Mouse (Mus musculus): ENCODE measurements around the gene Defb18. TPM values are rescaled to one million over a fixed set of nuclear protein-coding genes. Genes with fewer than 3 reads are reported as not detected.
"Not testable (repeated sequence)": the region's sequence is repeated elsewhere in the genome, so short reads cannot be mapped to it uniquely, and the experiment has no call there.

Gene Defb18
- polyA plus RNA-seq (2014; fragmentation: Nextera tagmentation; extraction: Ambion mirVana): not detected in 2 replicates

- no peak within 1 kb of the TSS for H3K4me2 ChIP-seq
- no peaks in the 10 kb centered on the region for H3K9me3 ChIP-seq (ENCODE audit: low read depth, low read length)
- H3K27ac ChIP-seq (ENCODE audit: low read depth): no peak within 1 kb of the TSS
- no peak within 1 kb of the TSS for H3K9ac ChIP-seq
- H3K4me1 ChIP-seq (ENCODE audit: insufficient read depth): no peaks in the 10 kb centered on the region
- TF ChIP-seq CTCF (IDR thresholded peaks at IDR 0.05; ENCODE audit: low read depth): no peak
- ATAC-seq (ENCODE audit: insufficient read depth) (no peak), DNase-seq (no peak)
- no peak within 1 kb of the TSS for H3K4me3 ChIP-seq (ENCODE audit: low read depth, low read length)
- WGBS: 53% methylated on average over 1 of the region's 1 CpGs
- no peaks in the 10 kb centered on the region for H3K36me3 ChIP-seq (ENCODE audit: insufficient read depth)
- no peaks in the 10 kb centered on the region for H3K27me3 ChIP-seq (ENCODE audit: insufficient read depth, low read length)
These were observed at the start of gene Defb18 for GRCm38 (mm10) chr1:18237343-18237742. TSS of gene Defb18 (minus strand) at chr1:18237443.

- H3K9ac ChIP-seq: no peak overlapping the region
- DNase-seq (no peak), ATAC-seq (ENCODE audit: insufficient read depth) (no peak)
- H3K27ac ChIP-seq (ENCODE audit: low read depth): no peak overlapping the region
- no peak for TF ChIP-seq CTCF (IDR thresholded peaks at IDR 0.05; ENCODE audit: low read depth)
- H3K9me3 ChIP-seq (ENCODE audit: low read depth, low read length): no peaks in the 10 kb centered on the region
- H3K27me3 ChIP-seq (ENCODE audit: insufficient read depth, low read length): no peaks in the 10 kb centered on the region
- no peak overlapping the region for H3K4me2 ChIP-seq
- no peaks in the 10 kb centered on the region for H3K36me3 ChIP-seq (ENCODE audit: insufficient read depth)
- H3K4me3 ChIP-seq (ENCODE audit: low read depth, low read length): no peak overlapping the region
- 80% methylated on average over 4 of the region's 4 CpGs for WGBS
- H3K4me1 ChIP-seq (ENCODE audit: insufficient read depth): no peaks in the 10 kb centered on the region
These were observed 33.9 kb upstream of the Defb18 start for GRCm38 (mm10) chr1:18271095-18271494.

- Histone ChIP-seq H3K27ac (ENCODE audit: low read depth) (no peak overlapping the region), H3K4me1 (ENCODE audit: insufficient read depth) (no peaks in the 10 kb centered on the region), H3K36me3 (ENCODE audit: insufficient read depth) (no peaks in the 10 kb centered on the region), H3K9ac (no peak overlapping the region), H3K4me2 (no peak overlapping the region), H3K4me3 (ENCODE audit: low read depth, low read length) (no peak overlapping the region), H3K9me3 (ENCODE audit: low read depth, low read length) (no peaks in the 10 kb centered on the region), H3K27me3 (ENCODE audit: insufficient read depth, low read length) (no peaks in the 10 kb centered on the region)
- ATAC-seq (ENCODE audit: insufficient read depth) (no peak), DNase-seq (no peak)
- no peak for TF ChIP-seq CTCF (IDR thresholded peaks at IDR 0.05; ENCODE audit: low read depth)
- 81% methylated on average over 5 of the region's 5 CpGs for WGBS
These were observed 31.6 kb upstream of the Defb18 start for GRCm38 (mm10) chr1:18268845-18269244.

- Histone ChIP-seq H3K36me3 (ENCODE audit: insufficient read depth) (no peaks in the 10 kb centered on the region), H3K27me3 (ENCODE audit: insufficient read depth, low read length) (no peaks in the 10 kb centered on the region), H3K4me3 (ENCODE audit: low read depth, low read length) (no peak within 1 kb of the TSS), H3K4me2 (no peak within 1 kb of the TSS), H3K9me3 (ENCODE audit: low read depth, low read length) (no peaks in the 10 kb centered on the region), H3K4me1 (ENCODE audit: insufficient read depth) (no peaks in the 10 kb centered on the region), H3K27ac (ENCODE audit: low read depth) (no peak within 1 kb of the TSS), H3K9ac (no peak within 1 kb of the TSS)
- TF ChIP-seq CTCF (IDR thresholded peaks at IDR 0.05; ENCODE audit: low read depth): no peak
- DNase-seq: no peak
- ATAC-seq (ENCODE audit: insufficient read depth): no peak
These were observed 27.8 kb upstream of the Defb18 start, which contains the start of gene Defb41 for GRCm38 (mm10) chr1:18265038-18265437. TSS of gene Defb41 (minus strand) at chr1:18265138.

- not testable (repeated sequence) for H3K9me3 ChIP-seq (ENCODE audit: low read depth, low read length); H3K36me3 ChIP-seq (ENCODE audit: insufficient read depth); DNase-seq; ATAC-seq (ENCODE audit: insufficient read depth); H3K27ac ChIP-seq (ENCODE audit: low read depth); H3K4me1 ChIP-seq (ENCODE audit: insufficient read depth); H3K9ac ChIP-seq; H3K27me3 ChIP-seq (ENCODE audit: insufficient read depth, low read length); H3K4me3 ChIP-seq (ENCODE audit: low read depth, low read length); H3K4me2 ChIP-seq
- WGBS: 87% methylated on average over 9 of the region's 9 CpGs
These were observed 8.7 kb upstream of the Defb18 start for GRCm38 (mm10) chr1:18245801-18246580.

GRCm38 (mm10) chr1:18223385-18223945, 13.8 kb downstream of the Defb18 start:
- Histone ChIP-seq H3K36me3 (ENCODE audit: insufficient read depth) (no peaks in the 10 kb centered on the region), H3K9ac (no peak overlapping the region), H3K4me2 (no peak overlapping the region), H3K4me3 (ENCODE audit: low read depth, low read length) (no peak overlapping the region), H3K27ac (ENCODE audit: low read depth) (no peak overlapping the region), H3K9me3 (ENCODE audit: low read depth, low read length) (no peaks in the 10 kb centered on the region), H3K4me1 (ENCODE audit: insufficient read depth) (no peaks in the 10 kb centered on the region), H3K27me3 (ENCODE audit: insufficient read depth, low read length) (no peaks in the 10 kb centered on the region)
- DNase-seq (no peak), ATAC-seq (ENCODE audit: insufficient read depth) (no peak)
- no peak for TF ChIP-seq CTCF (IDR thresholded peaks at IDR 0.05; ENCODE audit: low read depth)
- WGBS: 0% methylated on average over 3 of the region's 3 CpGs

GRCm38 (mm10) chr1:18191719-18192118, 45.5 kb downstream of the Defb18 start:
- no peak overlapping the region for H3K9ac ChIP-seq
- no peak overlapping the region for H3K27ac ChIP-seq (ENCODE audit: low read depth)
- no peak overlapping the region for H3K4me3 ChIP-seq (ENCODE audit: low read depth, low read length)
- no peak overlapping the region for H3K4me2 ChIP-seq
- H3K9me3 ChIP-seq (ENCODE audit: low read depth, low read length): no peaks in the 10 kb centered on the region
- H3K36me3 ChIP-seq (ENCODE audit: insufficient read depth): no peaks in the 10 kb centered on the region
- WGBS: 41% methylated on average over 4 of the region's 4 CpGs
- no peaks in the 10 kb centered on the region for H3K4me1 ChIP-seq (ENCODE audit: insufficient read depth)
- ATAC-seq (ENCODE audit: insufficient read depth) (no peak), DNase-seq (no peak)
- TF ChIP-seq CTCF (IDR thresholded peaks at IDR 0.05; ENCODE audit: low read depth): no peak
- H3K27me3 ChIP-seq (ENCODE audit: insufficient read depth, low read length): no peaks in the 10 kb centered on the region
